Mouse (Mus musculus): ENCODE results near the gene Kcnk5.

- TF ChIP-seq CTCF (IDR thresholded peaks at IDR 0.05; ENCODE audit: low read depth) (no peak), EP300 (IDR thresholded peaks at IDR 0.05; ENCODE audit: low read depth) (no peak)
Measured at GRCm38 (mm10) chr14:20208435-20208834, 26.8 kb upstream of the Kcnk5 start.

Data from liver, postnatal 0 days (tissue).